16 mouse cellular contexts compared by ENCODE assay signal in the genomic region with DNA sequence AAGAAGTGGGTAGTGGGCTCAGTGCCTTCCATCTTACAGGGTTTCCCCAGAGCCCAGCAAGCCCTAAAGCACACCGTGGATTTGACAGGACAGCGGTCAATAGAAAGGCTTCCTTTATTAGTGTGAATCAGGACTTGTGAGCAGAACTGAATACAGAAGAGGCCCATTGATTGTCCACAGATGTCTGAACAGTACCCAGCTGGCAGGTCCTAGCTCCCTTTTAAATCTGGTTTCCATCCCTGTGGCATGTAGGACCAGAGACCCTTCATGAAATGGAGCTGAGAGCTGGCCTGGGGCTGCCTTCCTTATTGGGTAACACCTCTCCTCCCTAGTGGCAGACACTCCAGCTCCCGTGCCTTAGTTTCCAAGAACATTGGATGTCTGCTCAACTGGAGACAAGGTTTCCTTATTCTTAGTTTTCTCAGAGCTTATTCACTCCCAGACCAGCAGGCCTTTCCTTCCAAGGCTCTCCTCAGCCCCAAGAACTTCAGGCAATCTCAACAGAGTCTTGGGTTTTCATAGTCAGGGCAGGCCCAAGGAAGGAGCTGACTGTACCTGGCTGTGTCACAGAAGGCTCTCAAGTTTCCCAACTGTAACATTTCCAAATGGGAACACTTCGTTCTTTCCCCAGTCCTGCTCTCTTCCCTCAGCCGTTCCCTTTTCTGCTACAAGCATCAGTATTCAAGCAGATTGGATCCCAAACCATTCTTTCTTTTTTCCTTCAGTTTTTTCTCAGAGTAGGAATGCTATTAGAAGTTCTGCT.
DNase-seq lines count a peak whose midpoint lies in the region; ATAC-seq and TF ChIP-seq lines count a peak whose summit lies in the region.
"Had no signal": no experiment of that assay in that cellular context is flagged by ENCODE, and none has a peak within 500 bp of the region (broad histone marks: within the 10 kb centered on the region; RNA-seq: fewer than 3 reads in every experiment).

No protein-coding gene starts in this region.

- TF ChIP-seq POLR2A in cerebellum, adult 2 months (IDR thresholded peaks at IDR 0.05; ENCODE audit: borderline replicate concordance, insufficient read depth, low read length): no peak

- 74% methylated on average over 5 of the region's 5 CpGs for WGBS in cerebellum, adult 2 months

- H3K4me3 ChIP-seq in cerebellum, adult 2 months (replicated peaks; ENCODE audit: insufficient read depth, low read depth, low read length): no peak overlapping the region
- H3K4me3 ChIP-seq: hindbrain, embryonic 15.5 days had no signal

- peaks cover 21% of the 10 kb centered on the region for H3K4me1 ChIP-seq in cerebellum, adult 2 months (ENCODE audit: control insufficient read depth, insufficient read depth, low read length)
- H3K4me1 ChIP-seq: hindbrain, embryonic 15.5 days had no signal

- H3K27ac ChIP-seq in cerebellum, adult 2 months (ENCODE audit: insufficient read depth, low read length): peak overlapping the region; percentile 92
- H3K27ac ChIP-seq: hindbrain, embryonic 15.5 days; kidney, postnatal 0 days; stomach, postnatal 0 days had no signal

- DNase-seq in cerebellum, adult 2 months: no peak
- peak; percentile 84 for DNase-seq in heart, adult 11 months
- DNase-seq in heart, adult 8-10 months (ENCODE audit: low spot score): no peak
- peak; percentile 47 for DNase-seq in layer of hippocampus, adult 9-11 months
- no peak for DNase-seq in layer of hippocampus, postnatal 25 days (ENCODE audit: extremely low spot score in 1 of 2, low spot score in 1 of 2)
- DNase-seq in gastrocnemius, postnatal 25 days: peak; percentile 64
- no peak for DNase-seq in right cerebral cortex, adult 2 months (ENCODE audit: low spot score in 2 of 2)
- DNase-seq: lung, postnatal 10 days; right cerebral cortex, adult 18-20 months; thymus, postnatal 25 days had no signal

- H3K27me3 ChIP-seq in cerebellum, adult 2 months (ENCODE audit: control insufficient read depth, insufficient read depth, low read length): no peaks in the 10 kb centered on the region
- H3K27me3 ChIP-seq: hindbrain, embryonic 15.5 days had no signal

- no peak for ATAC-seq in cerebellum, adult (ENCODE audit: insufficient number of reproducible peaks, low FRiP score, low TSS enrichment)
- ATAC-seq: intestine, postnatal 0 days; midbrain, embryonic 16.5 days had no signal

- no peak for TF ChIP-seq CTCF in cerebellum, adult 2 months (IDR thresholded peaks at IDR 0.05; ENCODE audit: borderline replicate concordance, insufficient read depth, low read depth, low read length)

Comparison
In these comparisons a context has a peak if more than half of its experiments do, and no peak if none do; other contexts are left out.
1. DNase-seq: peak in heart, adult 11 months (single experiment), layer of hippocampus, adult 9-11 months (single experiment) and gastrocnemius, postnatal 25 days (single experiment); none in cerebellum, adult 2 months (0 of 2), heart, adult 8-10 months (single experiment), layer of hippocampus, postnatal 25 days (0 of 2) and right cerebral cortex, adult 2 months (0 of 2).